Mouse (Mus musculus): Measurements from ENCODE around the gene Nagk. TPM values are rescaled to one million over a fixed set of nuclear protein-coding genes. Genes with fewer than 3 reads are reported as not detected.
"Not testable (repeated sequence)": the region's sequence is repeated elsewhere in the genome, so short reads cannot be mapped to it uniquely, and the experiment has no call there.

Nagk gene
- polyA plus RNA-seq, 1 experiment from 2014 or later: 50.6 TPM

DNA sequence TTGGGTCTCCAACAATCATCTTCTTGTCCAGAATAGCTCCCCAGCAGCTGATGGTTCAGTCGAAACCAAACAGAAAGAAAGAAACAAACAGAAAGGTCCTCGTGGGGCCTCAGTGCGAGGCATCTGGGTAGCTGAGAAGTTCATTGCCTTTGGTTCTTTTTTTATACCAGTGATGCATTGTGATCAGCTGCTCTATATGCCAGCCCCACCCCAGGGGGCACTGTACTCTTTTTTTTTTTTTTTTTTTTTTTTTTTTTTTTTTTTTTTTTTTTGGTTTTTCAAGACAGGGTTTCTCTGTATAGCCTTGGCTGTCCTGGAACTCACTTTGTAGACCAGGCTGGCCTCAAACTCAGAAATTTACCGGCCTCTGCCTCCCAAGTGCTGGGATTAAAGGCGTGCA lies 4.2 kb upstream of the Nagk start:
- H3K36me3 ChIP-seq (ENCODE audit: control insufficient read depth, insufficient read depth, low read length); H3K27me3 ChIP-seq (replicated peaks; ENCODE audit: control insufficient read depth, insufficient read depth, low read length); DNase-seq (ENCODE audit: low spot score); ATAC-seq (ENCODE audit: low read depth); H3K27ac ChIP-seq (replicated peaks; ENCODE audit: low read depth, low read length); H3K4me1 ChIP-seq (ENCODE audit: control insufficient read depth, insufficient read depth, low read length); H3K4me2 ChIP-seq (ENCODE audit: low read depth, low read length); H3K4me3 ChIP-seq (ENCODE audit: low read depth, low read length); H3K9me3 ChIP-seq (ENCODE audit: control insufficient read depth, low read length); H3K9ac ChIP-seq (ENCODE audit: low read depth, low read length): not testable (repeated sequence)
- WGBS: 82% methylated on average over 5 of the region's 5 CpGs

DNA sequence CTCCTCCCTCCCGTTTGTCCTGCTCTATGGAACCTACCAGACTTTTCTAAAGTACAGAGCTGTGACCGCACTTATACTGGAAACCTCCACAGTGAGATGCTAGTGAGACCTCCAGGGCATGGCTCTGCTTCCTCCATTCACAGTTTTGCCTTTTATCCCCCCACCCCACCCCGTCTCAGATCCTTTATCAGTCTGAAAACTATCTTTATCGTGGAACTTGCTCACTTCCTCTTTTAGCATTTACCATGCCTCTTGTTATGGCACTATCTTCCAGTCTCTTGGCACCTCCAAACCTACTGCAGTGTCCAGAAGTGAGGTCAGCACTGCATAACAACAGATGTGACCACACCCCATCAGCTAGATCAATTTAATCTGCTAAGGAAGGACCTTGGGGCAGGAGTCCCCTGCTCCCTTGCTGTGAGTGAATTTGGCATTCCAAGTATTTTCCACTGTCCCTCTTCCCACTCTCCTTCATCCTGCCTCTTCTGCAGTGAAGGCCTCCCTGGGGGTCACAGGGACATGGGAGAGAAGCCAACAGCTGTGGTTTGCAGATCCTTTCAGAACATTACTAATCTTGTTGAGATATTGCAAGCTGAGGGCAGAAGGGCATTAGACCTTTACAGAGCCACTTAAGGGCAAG lies 3.4 kb upstream of the Nagk start:
- H3K9me3 ChIP-seq (ENCODE audit: control insufficient read depth, low read length): no peaks in the 10 kb centered on the region
- H3K4me2 ChIP-seq (ENCODE audit: low read depth, low read length): no peak overlapping the region
- H3K9ac ChIP-seq (ENCODE audit: low read depth, low read length): no peak overlapping the region
- H3K27ac ChIP-seq (replicated peaks; ENCODE audit: low read depth, low read length): no peak overlapping the region
- DNase-seq (ENCODE audit: low spot score) (no peak), ATAC-seq (ENCODE audit: low read depth) (no peak)
- H3K4me1 ChIP-seq (ENCODE audit: control insufficient read depth, insufficient read depth, low read length): peaks cover 5% of the 10 kb centered on the region; the same call in 1 of the 2 replicates
- no peak overlapping the region for H3K4me3 ChIP-seq (ENCODE audit: low read depth, low read length)
- H3K36me3 ChIP-seq (ENCODE audit: control insufficient read depth, insufficient read depth, low read length): no peaks in the 10 kb centered on the region
- WGBS: 66% methylated on average over 4 of the region's 4 CpGs
- no peaks in the 10 kb centered on the region for H3K27me3 ChIP-seq (replicated peaks; ENCODE audit: control insufficient read depth, insufficient read depth, low read length)

DNA sequence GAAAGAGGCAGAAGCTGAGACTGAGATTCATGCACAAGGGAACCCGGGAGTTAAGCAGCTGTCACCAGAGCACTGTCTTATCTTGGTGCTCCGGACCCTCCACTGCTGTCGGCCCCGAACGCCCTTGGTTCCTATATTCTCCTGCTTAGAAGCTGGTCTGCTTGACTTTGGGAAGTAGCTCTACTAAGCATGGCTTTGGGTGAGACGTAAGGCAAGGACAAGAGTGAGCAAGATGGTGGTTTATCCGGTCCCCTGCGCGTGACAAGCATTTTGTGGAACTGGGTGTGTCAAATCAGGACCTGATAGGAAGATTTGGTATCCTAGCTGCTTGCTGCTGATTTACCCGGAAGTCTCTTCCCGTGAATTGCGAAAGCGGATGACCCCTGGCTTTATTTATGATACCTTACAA lies 714 bp downstream of the Nagk start:
- Histone ChIP-seq H3K27me3 (replicated peaks; ENCODE audit: control insufficient read depth, insufficient read depth, low read length) (no peaks in the 10 kb centered on the region), H3K27ac (replicated peaks; ENCODE audit: low read depth, low read length) (peak overlapping the region; percentile 94), H3K9me3 (ENCODE audit: control insufficient read depth, low read length) (no peaks in the 10 kb centered on the region), H3K36me3 (ENCODE audit: control insufficient read depth, insufficient read depth, low read length) (peaks cover 15% of the 10 kb centered on the region; the same call in 1 of the 2 replicates), H3K4me1 (ENCODE audit: control insufficient read depth, insufficient read depth, low read length) (peaks cover 5% of the 10 kb centered on the region; the same call in 1 of the 2 replicates), H3K4me3 (ENCODE audit: low read depth, low read length) (peak overlapping the region; percentile 79), H3K9ac (ENCODE audit: low read depth, low read length) (peak overlapping the region; percentile 81), H3K4me2 (ENCODE audit: low read depth, low read length) (peak overlapping the region; percentile 93)
- DNase-seq (ENCODE audit: low spot score) (peak; percentile 47), ATAC-seq (ENCODE audit: low read depth) (peak; percentile 5; the same call in 1 of the 2 replicates)
- WGBS: 9% methylated on average over 13 of the region's 13 CpGs

DNA sequence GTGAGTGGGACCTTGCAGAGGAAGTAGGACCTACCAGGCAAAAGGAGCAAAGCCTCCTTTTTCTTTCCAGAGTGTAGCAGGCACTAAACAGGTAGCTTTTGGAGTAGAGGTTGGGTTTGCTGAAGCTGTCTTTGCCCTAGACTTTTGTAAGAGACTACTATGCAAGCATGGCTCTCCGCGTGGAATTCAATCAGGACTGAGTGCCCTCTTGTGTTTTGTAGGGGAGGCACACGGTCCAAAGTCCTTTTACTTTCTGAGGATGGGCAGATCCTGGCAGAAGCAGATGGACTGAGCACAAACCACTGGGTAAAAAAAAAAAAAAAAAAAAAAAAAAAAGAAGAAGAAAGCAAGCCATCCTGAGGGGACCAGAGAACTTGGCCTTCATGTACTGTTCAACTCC lies 1.9 kb downstream of the Nagk start:
- H3K9ac ChIP-seq (ENCODE audit: low read depth, low read length): no peak overlapping the region
- peaks cover 23% of the 10 kb centered on the region; the same call in 1 of the 2 replicates for H3K36me3 ChIP-seq (ENCODE audit: control insufficient read depth, insufficient read depth, low read length)
- H3K4me2 ChIP-seq (ENCODE audit: low read depth, low read length): no peak overlapping the region
- H3K27me3 ChIP-seq (replicated peaks; ENCODE audit: control insufficient read depth, insufficient read depth, low read length): no peaks in the 10 kb centered on the region
- H3K4me3 ChIP-seq (ENCODE audit: low read depth, low read length): no peak overlapping the region
- DNase-seq (ENCODE audit: low spot score) (no peak), ATAC-seq (ENCODE audit: low read depth) (no peak)
- H3K9me3 ChIP-seq (ENCODE audit: control insufficient read depth, low read length): no peaks in the 10 kb centered on the region
- H3K27ac ChIP-seq (replicated peaks; ENCODE audit: low read depth, low read length): no peak overlapping the region
- WGBS: 59% methylated on average over 3 of the region's 3 CpGs
- H3K4me1 ChIP-seq (ENCODE audit: control insufficient read depth, insufficient read depth, low read length): peaks cover 5% of the 10 kb centered on the region; the same call in 1 of the 2 replicates

DNA sequence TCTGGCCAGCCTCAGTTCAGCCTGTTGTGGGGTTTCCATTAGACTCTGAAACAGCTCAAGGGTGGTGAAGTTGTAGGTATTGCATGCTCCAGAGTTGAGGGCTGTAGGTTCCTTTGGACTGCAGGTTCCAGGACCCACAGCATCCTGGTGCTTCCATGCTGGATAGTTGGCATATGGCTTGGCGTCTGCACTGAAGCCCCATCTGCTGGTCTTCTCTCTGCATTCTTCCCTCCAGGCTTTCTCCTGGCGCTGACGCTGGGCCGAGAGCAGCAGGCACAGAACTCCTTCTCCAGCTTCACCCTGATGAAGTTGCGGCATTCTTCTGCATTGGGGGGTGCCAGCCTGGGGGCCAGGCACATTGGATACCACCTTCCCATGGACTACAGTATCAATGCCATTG lies 7.3 kb downstream of the Nagk start:
- no peak for ATAC-seq (ENCODE audit: low read depth)
- DNase-seq (ENCODE audit: low spot score): no peak
- Histone ChIP-seq H3K27me3 (replicated peaks; ENCODE audit: control insufficient read depth, insufficient read depth, low read length) (no peaks in the 10 kb centered on the region), H3K4me1 (ENCODE audit: control insufficient read depth, insufficient read depth, low read length) (no peaks in the 10 kb centered on the region), H3K4me3 (ENCODE audit: low read depth, low read length) (no peak overlapping the region), H3K9ac (ENCODE audit: low read depth, low read length) (no peak overlapping the region), H3K9me3 (ENCODE audit: control insufficient read depth, low read length) (no peaks in the 10 kb centered on the region), H3K4me2 (ENCODE audit: low read depth, low read length) (no peak overlapping the region), H3K27ac (replicated peaks; ENCODE audit: low read depth, low read length) (no peak overlapping the region), H3K36me3 (ENCODE audit: control insufficient read depth, insufficient read depth, low read length) (peaks cover 52% of the 10 kb centered on the region)
- WGBS: 90% methylated on average over 5 of the region's 5 CpGs

DNA sequence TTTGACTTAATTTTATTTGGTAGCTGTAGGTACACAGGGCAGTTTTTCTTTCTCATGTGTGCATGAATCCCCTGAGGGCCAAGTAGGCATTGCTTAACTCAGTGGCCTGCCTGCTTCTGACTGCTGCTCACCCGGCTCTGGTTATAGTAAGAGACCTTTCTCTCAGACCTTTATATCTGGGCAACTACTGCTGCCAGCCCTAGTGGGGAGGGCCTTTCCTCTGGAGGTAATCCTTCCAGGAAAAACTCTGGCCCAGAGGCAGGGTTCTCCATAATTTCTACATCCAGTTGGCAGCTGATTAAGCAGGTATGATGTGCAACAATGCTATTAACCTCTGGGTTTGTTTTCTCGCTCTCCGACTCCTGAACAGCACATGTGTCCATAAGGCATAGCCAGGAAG lies 8.1 kb downstream of the Nagk start:
- Histone ChIP-seq H3K9me3 (ENCODE audit: control insufficient read depth, low read length) (no peaks in the 10 kb centered on the region), H3K36me3 (ENCODE audit: control insufficient read depth, insufficient read depth, low read length) (peaks cover 60% of the 10 kb centered on the region), H3K9ac (ENCODE audit: low read depth, low read length) (no peak overlapping the region), H3K4me2 (ENCODE audit: low read depth, low read length) (no peak overlapping the region), H3K27me3 (replicated peaks; ENCODE audit: control insufficient read depth, insufficient read depth, low read length) (no peaks in the 10 kb centered on the region), H3K4me3 (ENCODE audit: low read depth, low read length) (no peak overlapping the region), H3K4me1 (ENCODE audit: control insufficient read depth, insufficient read depth, low read length) (no peaks in the 10 kb centered on the region), H3K27ac (replicated peaks; ENCODE audit: low read depth, low read length) (no peak overlapping the region)
- WGBS: 87% methylated on average over 3 of the region's 3 CpGs
- no peak for ATAC-seq (ENCODE audit: low read depth)
- no peak for DNase-seq (ENCODE audit: low spot score)

DNA sequence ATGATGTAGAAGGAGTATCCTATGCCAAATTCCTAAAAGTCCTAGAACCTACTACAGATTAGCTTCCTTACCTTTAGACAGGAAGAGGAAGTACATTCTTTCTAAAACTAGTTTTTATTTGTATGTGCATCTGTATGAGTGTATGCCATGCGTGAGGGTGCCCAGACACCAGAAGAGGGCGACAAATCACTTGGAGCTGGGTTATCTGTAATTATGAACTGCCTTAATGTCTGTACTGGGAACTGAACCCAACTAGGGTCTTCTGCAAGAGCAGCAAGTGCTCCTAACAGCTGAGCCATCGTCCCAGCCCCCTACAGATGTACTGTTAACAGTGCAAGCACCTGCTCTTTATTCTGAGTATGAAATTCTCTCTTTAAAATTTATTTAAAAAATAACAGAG lies 21.0 kb downstream of the Nagk start:
- H3K4me1 ChIP-seq (ENCODE audit: control insufficient read depth, insufficient read depth, low read length): no peaks in the 10 kb centered on the region
- no peaks in the 10 kb centered on the region for H3K27me3 ChIP-seq (replicated peaks; ENCODE audit: control insufficient read depth, insufficient read depth, low read length)
- no peak overlapping the region for H3K9ac ChIP-seq (ENCODE audit: low read depth, low read length)
- H3K27ac ChIP-seq (replicated peaks; ENCODE audit: low read depth, low read length): no peak overlapping the region
- WGBS: 94% methylated on average over 3 of the region's 3 CpGs
- no peak overlapping the region for H3K4me3 ChIP-seq (ENCODE audit: low read depth, low read length)
- no peak for ATAC-seq (ENCODE audit: low read depth)
- no peak for DNase-seq (ENCODE audit: low spot score)
- H3K9me3 ChIP-seq (ENCODE audit: control insufficient read depth, low read length): no peaks in the 10 kb centered on the region
- peaks cover 30% of the 10 kb centered on the region for H3K36me3 ChIP-seq (ENCODE audit: control insufficient read depth, insufficient read depth, low read length)
- no peak overlapping the region for H3K4me2 ChIP-seq (ENCODE audit: low read depth, low read length)

DNA sequence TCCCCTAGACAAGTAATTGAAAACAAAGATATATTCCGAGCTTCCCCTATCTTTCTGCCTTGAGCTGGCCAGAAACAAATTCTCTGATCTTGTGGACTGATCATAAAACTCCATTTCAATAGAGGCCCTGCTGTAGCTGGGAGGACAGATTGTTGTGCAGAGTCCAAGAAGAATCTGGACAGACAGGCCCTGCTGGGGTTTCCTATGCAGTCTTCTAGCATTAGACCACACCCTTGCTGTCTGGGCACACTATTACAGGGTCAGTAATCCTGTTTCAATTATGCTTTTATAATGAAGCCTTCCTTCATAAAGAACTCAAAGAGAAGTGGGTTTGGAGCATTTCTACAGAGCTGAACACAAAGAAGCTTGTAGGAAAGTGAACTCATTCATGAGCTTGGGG lies 24.2 kb downstream of the Nagk start:
- no peak overlapping the region for H3K4me2 ChIP-seq (ENCODE audit: low read depth, low read length)
- peaks cover 7% of the 10 kb centered on the region for H3K36me3 ChIP-seq (ENCODE audit: control insufficient read depth, insufficient read depth, low read length)
- H3K4me1 ChIP-seq (ENCODE audit: control insufficient read depth, insufficient read depth, low read length): peaks cover 7% of the 10 kb centered on the region; the same call in 1 of the 2 replicates
- peak overlapping the region; percentile 19; the same call in 1 of the 2 replicates for H3K27ac ChIP-seq (replicated peaks; ENCODE audit: low read depth, low read length)
- no peaks in the 10 kb centered on the region for H3K9me3 ChIP-seq (ENCODE audit: control insufficient read depth, low read length)
- peak; percentile 76 for ATAC-seq (ENCODE audit: low read depth)
- H3K4me3 ChIP-seq (ENCODE audit: low read depth, low read length): no peak overlapping the region
- peak; percentile 54 for DNase-seq (ENCODE audit: low spot score)
- WGBS: 61% methylated on average over 1 of the region's 1 CpGs
- no peaks in the 10 kb centered on the region for H3K27me3 ChIP-seq (replicated peaks; ENCODE audit: control insufficient read depth, insufficient read depth, low read length)
- H3K9ac ChIP-seq (ENCODE audit: low read depth, low read length): no peak overlapping the region

Measured in embryonic facial prominence, embryonic 14.5 days (tissue).